Mouse (Mus musculus) E14TG2a.4 (cell line): ENCODE measurements at regions not wholly inside any gene's neighbourhood (a gene's known extent, or its start where the extent isn't known, plus 50 kb on each side); places are given as distances from the start of the nearest gene placed in this dataset.

ENCODE experiments used
- CTCF ChIP-seq: conservative IDR thresholded peaks from 2 replicates; pipeline ENCODE4 v1.5.1; 2014; ENCODE audit warnings: low read length
- NANOG ChIP-seq: IDR thresholded peaks from 2 replicates; pipeline ENCODE4 v1.6.1; 2014; ENCODE audit warnings: borderline replicate concordance, low read length, mixed read lengths
- POU5F1 ChIP-seq: IDR thresholded peaks from 2 replicates; pipeline ENCODE4 v1.6.1; 2014; ENCODE audit warnings: low read length, borderline replicate concordance

- TF ChIP-seq CTCF (no peak), POU5F1 (no peak), NANOG (no peak)
Observed at GRCm38 (mm10) chr8:126096636-126097170, 101.7 kb downstream of the Kcnk1 start.
